Mouse (Mus musculus) spleen, adult 10 weeks (tissue): ENCODE measurements around the gene Hlcs. TPM values are rescaled to one million over a fixed set of nuclear protein-coding genes. Genes with fewer than 3 reads are reported as not detected.

Experiments
- polyA plus RNA-seq: library from polyadenylated mRNA; stranded (reverse); fragments of 350-450 nt; fragmentation: Illumina TruSeq; extraction: RNeasy Lipid Tissue Mini Kit (QIAGEN cat#74804); gene quantifications from one replicate; pipeline ENCODE4 v1.2.3, GENCODE M21; 2015; ENCODE audit warnings: low replicate concordance; ENCODE audit not compliant: insufficient read depth

Hlcs gene
- polyA plus RNA-seq = 17.8 TPM

GRCm38 (mm10) chr16:94313229-94314030, at the start of gene Hlcs:
Gene Hlcs (minus strand): TSS chr16:94313571.

GRCm38 (mm10) chr16:94327781-94328711, 14.7 kb upstream of the Hlcs start, which contains the start of gene Ripply3:
Gene Ripply3 (plus strand): TSS chr16:94328420.

GRCm38 (mm10) chr16:94084711-94085602, 228.4 kb downstream of the Hlcs start, which contains the start of gene Sim2:
Gene Sim2 (plus strand): TSS chr16:94084931.

Other genes with a start within 250 kb of the Hlcs start
- not detected for gene Sim2, start 228.6 kb downstream of the Hlcs start, polyA plus RNA-seq
- gene Ripply3, start 14.8 kb upstream of the Hlcs start, polyA plus RNA-seq = 3.0 TPM
- gene Ttc3, start 57.0 kb upstream of the Hlcs start, polyA plus RNA-seq = 55.5 TPM
- gene Pigp, start 58.3 kb upstream of the Hlcs start, polyA plus RNA-seq = 97.2 TPM
- gene Vps26c, start 213.3 kb upstream of the Hlcs start, polyA plus RNA-seq = 45.3 TPM